Mouse (Mus musculus) lung, postnatal 0 days (tissue): Measurements from ENCODE around the gene Gm20532.

Source experiments
- CTCF ChIP-seq: IDR thresholded peaks from 2 replicates; pipeline ENCODE4 v1.5.1; 2016; ENCODE audit warnings: antibody characterized with exemption, mild to moderate bottlenecking
- EP300 ChIP-seq: IDR thresholded peaks from 2 replicates; pipeline ENCODE4 v1.6.1; 2016; ENCODE audit warnings: antibody characterized with exemption, mild to moderate bottlenecking, control low read depth

DNA sequence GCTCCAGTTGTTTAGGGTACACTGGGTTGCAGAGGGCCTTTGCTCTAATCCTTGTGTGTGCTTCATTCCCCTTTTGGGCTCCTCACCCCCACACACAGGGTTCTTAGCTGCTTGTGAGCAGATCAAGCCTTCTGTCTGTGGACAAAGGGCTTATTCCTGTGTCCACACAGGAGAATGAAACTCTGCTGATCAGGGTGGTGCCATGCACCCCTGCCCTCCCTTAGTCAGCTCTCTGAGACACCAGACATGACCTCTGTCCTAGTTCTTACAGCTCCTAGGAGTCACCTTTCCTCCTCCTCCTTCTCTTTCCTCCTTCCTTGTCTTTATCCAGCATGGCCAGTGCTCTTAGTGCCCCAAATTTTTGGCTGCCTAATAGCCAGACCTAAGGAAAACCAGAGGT, 25.5 kb downstream of the Gm20532 start:
- TF ChIP-seq CTCF = no peak
- no peak for TF ChIP-seq EP300
